Mouse (Mus musculus): Measurements from ENCODE around the gene Tmem161a.

- TF ChIP-seq EP300 (IDR thresholded peaks at IDR 0.05; ENCODE audit: low read depth) (no peak), CTCF (IDR thresholded peaks at IDR 0.05; ENCODE audit: low read depth) (peak; percentile 52)
These were observed 6.9 kb downstream of the Tmem161a start for GRCm38 (mm10) chr8:70179082-70179481.

Data from heart, postnatal 0 days (tissue).